Mouse (Mus musculus): ENCODE data around the gene Gli2.

Gene Gli2

DNA sequence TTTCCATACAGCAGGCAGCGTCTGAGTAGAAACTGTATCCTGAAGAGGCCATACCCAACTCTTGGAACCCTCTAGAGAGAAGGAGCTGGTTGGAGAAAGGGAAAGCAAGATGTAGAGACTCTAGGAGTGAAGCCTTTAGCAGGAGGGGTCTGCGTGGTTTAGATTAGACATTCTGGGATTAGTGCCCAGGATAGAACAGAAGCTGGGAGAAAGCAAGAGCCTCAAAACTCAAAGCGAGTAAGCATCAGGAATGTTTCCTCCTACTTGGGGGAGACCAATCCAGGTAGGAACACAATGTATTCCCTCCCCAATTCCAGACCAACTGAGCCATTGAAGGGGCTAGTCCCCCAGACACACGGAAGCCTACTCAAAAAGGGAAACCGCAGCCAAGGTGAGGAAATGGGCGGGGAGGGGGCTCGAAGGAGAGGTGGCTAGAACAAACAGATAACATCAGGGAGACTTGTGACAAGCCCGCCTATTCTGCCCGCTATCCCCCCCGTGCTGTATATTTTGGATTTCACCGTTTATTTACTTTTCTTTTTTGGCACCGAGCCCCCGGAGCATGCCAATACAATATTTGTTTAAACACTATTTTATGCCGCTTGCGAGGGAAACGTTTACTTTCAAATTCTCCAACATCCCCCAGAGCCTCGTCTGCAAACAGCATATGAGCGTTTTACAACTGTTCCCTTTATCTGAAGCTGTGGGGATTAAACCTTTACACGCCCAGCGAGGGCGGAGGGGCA, 2.1 kb downstream of the Gli2 start:
- in situ Hi-C loops (cut with MboI): no loop called here

DNA sequence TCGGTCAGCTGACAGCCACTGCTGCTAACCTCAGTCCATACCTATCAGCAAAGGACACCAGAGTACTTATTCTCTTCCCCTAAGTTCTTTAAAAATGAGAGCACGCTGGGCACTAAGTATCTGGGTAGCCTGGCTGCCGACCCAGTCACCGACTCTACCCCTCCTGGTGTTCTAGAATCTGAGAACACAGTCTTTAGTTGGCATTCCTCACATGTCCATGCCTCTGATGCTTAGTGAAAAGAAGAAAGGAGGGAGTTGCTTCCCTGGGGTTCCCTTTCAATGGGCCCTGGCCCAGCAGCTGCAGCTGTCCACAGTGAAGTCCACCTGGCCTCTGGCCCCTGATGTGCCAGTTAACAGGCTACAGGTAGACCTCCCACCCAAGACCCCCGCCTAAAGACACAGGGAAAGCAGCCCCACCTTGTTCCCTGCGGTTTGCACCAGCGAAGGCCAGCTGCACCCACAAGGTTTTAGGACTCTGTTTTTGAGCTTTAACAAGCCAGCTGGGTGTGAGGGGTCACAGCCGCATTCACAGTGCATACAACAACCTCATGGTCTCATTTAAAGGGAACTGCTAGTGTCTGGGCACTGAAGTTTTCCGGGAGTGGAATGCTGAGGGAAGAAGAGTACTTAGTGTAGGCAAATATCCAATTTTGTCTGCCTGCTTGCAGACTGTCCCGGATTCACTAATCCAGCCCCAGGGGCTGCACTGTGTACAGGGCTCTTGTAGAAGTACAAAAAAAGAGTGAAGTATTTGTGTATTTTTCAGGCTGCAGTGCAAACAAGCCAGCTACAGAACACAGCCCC, 3.4 kb downstream of the Gli2 start:
- in situ Hi-C loops (cut with MboI): no loop called here

DNA sequence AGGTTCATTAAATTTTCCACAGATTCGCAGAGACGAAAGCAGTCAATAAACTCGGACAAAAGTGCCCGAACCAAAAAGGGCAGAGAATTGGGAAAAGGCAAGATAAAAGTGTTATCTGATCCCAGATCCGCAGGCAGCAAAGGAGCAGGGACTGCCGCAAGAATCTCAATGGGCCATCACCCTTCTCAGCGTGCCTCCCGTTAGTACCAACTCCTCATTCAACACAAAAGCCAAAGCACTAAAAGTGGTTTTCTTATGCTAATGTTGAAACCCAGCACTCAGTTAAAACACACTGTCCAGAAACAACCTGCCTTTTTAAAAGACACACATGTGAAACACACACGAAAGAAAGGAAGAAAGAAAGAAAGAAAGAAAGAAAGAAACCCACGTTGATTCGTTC, 4.4 kb downstream of the Gli2 start:
- in situ Hi-C loops (cut with MboI): no loop called here

DNA sequence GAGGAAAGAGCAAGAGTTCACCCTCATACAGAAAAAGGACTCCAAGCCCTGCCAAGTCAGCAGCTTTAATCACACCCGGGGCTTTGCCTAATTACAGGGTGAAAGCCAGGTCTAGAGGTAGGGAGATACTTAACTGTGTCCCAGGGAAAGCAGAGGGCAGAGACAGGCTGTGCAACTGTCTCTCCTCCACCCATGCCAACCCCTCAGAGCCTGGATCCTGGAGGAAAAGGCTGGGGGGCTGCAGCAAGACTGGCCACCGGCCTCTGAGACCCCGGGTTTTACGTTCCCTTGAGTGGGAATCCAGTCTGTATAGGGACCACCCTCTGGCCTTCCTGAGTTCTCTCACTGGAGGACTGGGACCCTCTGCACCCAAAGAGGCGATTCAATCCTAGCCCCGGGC, 4.9 kb downstream of the Gli2 start:
- in situ Hi-C loops (cut with MboI): no loop called here

DNA sequence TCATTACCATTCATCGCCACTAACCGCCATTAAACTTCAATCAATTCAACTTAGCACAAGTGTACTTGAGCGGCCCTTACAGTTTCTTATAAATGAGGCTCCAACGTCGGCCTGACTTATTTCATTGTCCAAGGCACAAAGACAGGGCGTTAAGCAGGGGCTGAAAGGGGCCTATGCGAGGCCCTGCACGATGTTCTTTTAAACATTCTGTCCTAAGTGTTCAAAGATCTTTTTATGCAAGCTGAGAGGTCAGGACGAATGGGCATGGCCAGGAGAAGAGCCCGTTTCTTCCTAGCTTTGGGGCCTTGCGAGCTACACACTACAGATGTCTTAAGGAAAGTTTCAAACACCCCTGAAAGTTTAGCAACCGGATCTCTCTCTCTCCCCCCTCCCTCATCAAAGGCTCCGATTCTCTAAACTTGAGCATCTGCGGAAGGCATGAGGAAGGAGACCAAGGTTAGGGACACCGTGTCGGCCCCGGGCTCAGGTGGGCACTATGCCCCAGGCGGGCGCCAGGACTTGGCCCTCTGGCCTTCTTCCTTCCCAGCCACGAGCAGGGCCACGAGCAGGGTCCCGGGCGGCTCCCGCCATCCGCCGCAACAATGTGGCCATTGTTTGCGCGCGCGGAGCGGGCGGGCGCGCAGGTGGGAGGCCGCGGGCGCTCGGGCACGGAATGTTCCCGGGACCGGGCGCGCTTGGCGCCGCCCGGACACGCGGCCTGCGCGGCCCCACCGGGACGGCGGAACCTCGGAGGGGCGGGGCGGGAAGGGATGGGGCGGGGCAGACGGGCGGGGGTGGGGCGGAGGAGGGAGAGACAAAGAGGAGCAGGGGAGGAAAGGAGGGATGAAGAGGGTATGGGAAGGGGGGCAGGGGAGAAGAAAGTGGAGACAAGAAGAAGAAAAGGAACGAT, 5.7 kb downstream of the Gli2 start:
- in situ Hi-C loops (cut with MboI): no loop called here

DNA sequence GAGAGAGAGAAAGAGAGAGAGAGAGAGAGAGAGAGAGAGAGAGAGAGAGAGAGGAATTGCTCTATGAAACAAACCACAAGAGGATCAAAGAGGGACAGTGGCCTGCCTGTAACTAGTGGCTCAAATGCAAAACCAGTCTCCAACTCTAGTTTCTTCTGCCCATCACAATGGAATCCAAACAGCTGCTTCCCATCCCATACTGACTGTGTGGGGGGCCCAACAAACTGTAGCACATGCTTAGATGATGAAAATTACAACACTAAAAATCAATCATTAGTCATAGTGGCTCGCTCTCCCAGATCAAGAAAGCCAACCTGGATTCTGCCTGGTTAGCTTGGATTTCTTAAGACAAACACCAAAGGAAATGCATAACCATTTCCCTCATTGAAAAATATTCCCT, 15.0 kb downstream of the Gli2 start:
- in situ Hi-C loops (cut with MboI): no loop called here

DNA sequence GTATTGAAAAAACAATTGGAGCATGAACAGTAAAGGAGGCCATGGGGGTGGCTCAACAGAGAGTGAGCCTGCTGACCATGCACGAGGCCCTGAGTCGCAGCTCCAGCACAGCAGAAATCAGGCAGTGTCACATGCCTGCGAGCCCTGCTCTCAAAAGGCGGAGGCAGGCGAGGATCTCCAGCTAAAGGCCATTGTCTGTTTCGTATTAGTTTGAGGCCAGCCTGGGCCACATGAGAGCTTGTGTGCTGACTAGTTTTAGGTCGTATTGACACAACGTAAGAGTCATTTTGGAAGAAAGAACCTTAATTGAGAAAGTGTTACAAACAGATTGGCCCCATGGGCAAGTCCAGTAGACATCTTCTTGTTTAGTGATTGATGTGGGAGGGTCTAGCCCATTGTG, 17.5 kb downstream of the Gli2 start:
- in situ Hi-C loops (cut with MboI): no loop called here

DNA sequence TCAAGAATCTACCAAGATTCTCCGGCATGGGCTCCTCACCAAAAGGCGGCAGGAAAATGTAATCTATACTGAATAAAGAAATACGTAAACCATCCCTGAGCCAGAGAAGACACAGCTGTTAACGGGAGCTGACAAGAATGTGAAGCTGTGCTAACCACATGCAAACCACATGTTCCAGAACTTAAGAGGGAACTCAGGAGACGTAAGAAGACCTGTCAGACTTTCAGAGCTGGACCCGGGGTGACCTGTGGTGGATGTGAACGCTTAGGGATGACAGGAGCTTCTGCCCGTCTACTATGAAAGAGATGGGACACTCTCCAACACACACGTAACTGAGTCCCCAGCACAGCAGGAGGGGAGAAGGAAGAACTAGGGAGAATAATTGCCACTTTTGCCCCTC, 18.1 kb downstream of the Gli2 start:
- in situ Hi-C loops (cut with MboI): no loop called here

DNA sequence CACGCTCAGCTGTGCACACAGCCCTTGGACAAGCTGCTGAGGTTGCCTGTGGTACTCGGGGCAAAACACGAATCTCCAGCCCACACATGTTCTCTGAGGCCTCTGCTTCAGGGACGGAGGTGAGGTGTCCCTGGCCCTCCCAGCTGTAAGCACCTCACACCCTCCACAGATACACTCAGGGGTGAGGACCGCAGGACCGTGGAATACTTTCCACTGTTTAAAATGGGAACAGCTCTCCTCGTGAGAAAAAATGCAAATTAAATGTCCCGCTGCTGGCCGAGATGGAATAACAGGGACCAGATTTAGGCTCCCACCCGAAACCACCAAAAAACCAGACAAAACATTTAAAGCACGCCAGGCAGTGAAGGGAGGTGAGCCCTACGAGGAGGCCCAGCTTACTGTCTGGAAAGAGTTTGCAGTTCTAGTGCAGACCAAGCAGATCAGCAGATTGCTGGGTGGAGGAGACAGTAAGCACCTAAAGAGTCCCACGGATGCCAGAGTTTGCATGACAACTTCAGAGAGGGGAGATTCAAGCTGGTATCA, 19.2 kb downstream of the Gli2 start:
- in situ Hi-C loops (cut with MboI): no loop called here

DNA sequence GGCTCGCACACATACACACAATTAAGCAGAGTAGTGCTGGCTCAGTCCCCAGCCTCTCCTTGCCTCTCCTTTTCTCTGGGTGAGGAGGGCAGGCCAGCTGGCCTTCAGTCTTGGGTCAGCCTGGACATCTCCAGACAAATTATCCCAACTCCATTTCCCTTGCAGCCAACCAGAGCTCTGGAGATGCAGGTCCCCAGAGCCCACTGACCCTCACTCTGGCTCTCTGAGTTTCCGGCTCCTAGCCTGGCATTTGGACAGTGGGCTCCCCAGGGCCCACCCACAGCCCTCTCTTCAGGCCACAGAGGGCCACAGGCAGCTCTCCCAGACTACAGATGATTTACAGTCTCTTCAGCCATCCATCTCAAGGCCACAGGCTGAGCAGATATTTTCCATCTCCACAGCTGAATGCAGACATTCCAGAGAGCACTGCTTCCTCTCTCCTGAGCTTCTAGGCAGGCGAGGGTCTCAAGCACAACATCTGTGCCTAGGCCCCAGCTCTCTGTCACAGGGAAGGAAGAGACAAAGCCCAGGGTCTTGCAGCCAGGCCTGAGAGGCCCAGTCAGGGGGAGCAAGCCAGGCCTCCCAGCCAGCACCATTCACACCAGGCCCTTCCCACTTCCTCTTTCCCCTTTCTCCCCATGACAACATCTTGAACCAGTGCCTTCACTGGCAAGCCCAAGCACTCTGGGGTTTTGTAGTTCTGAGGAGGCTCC, 19.8 kb downstream of the Gli2 start:
- in situ Hi-C loops (cut with MboI): no loop called here

DNA sequence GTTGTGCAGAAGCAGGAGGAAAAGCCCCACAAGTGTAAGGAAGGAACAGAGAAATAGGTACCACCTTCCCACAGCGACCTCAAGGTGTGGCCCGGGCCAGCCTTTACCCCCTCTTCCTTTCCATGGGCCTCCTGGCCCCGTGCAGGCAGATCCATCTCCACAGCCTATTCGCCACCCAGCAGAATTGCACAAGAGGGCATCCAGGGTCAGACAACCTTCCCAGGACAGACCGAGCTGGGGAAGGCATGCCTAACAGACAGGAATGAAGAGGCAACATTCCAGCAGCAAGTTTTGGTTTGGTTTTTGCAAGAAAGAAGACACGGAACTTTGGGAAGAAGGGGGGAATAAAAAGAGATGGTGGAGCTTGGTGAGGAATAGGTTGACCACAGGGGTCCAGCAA, 22.2 kb downstream of the Gli2 start:
- in situ Hi-C loops (cut with MboI): no loop called here

DNA sequence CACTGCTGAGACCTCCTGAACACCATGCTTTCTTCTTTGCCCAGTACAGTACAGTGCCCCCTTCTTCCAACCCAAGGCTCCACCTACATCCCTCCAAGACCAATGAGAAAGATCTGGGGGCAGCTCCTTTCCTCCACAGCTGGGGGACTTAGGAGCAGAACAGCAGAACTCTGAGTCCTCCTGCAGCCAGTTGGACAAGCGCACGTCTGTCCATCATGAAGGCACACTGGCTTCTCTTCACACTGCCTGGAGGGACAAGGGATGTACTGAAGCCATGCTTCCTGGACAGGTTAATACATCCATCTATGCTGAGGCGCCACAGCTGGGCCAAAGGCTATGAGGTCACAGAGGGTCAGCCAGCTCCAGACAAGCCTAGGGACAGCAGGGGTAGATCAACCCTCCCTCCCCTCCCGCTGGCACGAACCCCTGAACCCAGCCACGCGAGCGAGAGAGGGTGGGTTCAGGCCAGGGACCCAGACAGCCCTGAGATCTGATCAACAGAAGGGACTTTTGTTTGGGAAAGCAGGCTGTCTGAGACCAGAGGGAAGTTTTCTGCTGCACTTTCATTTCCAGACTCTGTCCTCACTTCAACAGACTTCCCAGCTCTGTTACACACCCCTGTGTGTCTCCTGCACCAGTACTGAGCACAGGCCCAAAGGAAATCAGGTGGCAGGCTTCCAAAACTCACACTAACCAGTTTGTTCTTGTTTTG, 27.6 kb downstream of the Gli2 start:
- in situ Hi-C loops (cut with MboI): no loop called here

DNA sequence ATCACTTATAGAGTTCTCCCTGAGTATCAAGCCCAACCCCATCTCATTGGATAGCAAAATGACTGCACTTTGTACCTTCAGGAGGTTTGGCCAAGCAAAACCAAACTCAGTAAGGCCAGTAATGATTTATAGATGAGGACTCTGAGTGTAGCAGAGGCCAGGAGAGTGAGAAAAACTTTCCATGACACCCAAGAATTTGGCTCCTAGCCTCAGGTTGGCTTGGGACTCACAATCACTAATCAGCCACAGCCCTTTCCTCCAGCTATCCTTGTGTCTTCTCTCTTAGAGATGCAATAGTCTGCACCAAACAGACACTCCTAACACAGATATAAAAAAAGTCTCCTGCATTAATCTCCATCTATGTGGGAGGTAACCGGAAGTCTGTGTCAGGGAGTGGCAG, 31.1 kb downstream of the Gli2 start:
- in situ Hi-C loops (cut with MboI): no loop called here

DNA sequence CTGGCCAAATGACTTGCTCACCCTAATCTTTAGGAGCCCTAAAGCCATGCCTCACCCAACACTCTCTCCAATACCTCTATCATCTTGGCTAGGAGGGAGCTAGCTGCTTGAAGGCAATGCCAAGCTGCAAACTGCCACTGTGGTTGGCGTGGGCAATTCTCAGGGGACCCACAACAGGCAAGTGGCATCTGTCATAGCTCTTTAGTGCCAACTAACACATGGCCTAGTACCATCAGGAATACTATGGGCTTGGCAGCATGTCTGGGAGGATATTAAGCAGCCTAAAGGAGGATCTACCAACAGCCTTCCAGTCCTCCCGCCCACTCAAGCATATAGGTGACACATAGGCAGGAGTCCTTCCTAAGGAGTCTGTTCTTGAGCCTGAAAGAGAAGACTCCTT, 33.3 kb downstream of the Gli2 start:
- in situ Hi-C loops (cut with MboI): no loop called here

DNA sequence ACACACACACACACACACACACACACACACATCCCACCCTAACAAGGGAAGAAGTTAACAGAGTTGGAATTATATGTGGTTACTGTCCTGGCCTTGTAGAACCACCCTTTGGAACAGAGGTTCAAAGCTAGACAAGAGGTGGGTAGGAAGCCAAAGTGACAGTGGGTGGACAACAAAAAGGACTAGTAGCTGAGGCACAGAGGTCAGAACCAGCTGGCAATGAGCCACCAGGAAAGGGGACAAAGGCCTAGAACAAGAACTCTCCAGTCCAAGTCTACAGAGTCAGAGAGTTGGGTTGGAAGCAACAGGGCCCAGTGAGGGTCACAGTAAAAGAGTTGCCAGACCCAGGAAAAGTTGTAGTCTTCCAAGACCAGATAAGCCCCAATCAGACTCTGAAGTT, 34.4 kb downstream of the Gli2 start:
- in situ Hi-C loops (cut with MboI): no loop called here

DNA sequence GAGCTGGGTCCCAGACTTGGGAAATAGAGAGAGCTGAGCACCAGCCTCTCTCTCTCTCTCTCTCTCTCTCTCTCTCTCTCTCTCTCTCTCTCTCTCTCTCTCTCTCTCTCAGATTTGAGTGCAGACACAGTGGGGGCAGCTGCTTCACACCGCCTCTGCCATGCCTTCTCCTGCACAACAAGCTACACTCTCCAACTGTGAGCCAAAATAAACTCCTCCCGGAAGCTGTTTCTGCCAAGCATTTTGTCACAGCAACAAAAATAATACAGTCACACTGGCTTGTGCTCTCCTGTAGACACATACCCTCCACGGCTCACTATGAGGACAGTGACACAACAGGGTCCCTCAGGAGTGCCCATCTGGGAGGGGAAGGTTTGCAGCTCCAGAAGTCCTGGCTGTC, 36.6 kb downstream of the Gli2 start:
- in situ Hi-C loops (cut with MboI): no loop called here

DNA sequence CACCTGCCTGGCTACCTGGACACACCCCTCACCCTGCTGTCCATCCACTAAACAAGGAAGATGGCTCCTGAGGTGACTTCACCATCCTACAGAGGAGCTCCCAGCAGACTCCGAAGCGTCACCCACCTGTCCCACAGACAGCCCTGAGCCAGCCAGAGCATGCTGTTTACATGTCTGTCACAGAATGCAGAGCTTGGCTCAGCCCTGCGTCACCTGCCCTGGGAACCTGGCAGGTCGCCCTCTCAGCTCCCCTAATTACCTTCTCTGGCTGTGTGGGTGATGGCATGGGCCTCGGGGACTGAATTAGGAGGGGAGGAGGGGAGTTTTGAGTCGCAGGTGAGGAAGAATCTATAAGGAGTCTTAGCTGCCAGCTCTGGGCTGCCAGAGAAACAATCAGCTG, 38.3 kb downstream of the Gli2 start:
- in situ Hi-C loops (cut with MboI): no loop called here

DNA sequence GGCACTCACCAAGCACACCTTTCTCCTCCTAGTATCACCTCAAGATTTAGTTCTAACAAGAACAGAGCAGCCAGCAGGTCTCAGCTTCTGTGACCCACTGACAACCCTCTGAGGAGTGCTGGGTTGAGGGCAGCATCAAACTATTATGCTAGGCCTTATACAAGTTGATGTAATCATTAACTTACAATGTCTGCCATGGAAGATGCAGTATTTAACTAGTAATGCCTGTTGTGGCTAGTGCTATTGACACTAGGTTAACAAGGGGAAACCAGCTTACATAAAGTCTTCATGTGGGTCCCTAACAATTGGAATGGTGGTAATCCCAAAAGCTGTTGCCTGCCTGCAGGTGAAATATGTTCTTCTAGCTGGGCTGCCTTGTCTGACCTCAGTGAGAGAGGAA, 44.5 kb downstream of the Gli2 start:
- in situ Hi-C loops (cut with MboI): no loop called here

DNA sequence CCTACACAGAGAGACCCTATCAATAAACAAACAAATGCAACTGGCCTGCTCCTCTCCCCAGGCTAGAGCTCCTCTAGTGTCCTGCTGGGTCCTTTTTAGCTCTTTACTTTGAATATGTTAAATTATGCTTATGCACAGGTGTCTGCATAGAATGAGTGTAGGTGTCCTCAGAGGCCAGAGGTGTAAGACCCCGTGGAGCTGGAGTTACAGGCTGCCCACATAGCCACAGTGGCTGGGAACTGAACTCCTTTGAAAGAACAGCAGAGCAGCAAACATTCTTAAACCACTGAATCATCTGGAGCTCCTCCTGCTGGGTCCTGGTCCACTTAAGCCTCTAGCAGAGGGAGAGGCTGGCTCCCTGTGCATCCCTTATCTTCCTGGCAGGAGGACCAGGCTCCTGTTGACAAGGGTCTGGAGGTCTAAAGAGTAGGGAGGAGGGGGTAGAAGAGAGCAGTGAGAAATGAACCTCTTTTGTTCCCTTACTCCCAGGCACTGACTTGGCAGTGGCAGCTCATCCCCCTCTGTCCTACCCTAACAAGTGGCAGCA, 49.5 kb downstream of the Gli2 start:
- in situ Hi-C loops (cut with MboI): no loop called here

DNA sequence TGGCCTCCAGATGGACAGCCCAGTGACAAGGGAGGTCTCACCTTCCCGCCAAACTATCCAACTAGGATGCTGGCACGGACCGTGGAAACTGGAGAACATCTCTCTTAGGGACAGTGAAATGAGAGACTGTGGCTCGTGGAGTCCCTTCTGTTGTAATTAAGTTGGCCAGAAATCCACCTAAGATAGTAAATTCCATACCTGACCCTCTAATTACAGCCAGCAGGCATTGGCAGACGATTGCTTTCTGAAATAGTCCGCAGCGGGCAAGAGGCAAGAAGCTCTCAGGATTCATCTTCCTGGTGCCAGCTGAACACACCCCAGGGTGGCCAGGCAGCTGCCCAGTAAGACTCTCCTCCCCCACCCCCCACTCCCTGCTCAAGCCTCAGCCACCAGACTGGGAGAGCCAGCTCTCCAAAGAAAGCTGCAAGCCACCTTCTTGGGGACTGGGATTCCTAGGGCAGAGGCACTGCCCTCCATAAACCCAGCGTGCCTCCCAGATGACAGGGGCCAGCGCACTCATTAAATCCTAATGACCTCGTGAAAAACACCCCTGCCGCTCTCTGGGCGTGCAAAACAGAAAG, 51.9 kb downstream of the Gli2 start:
- in situ Hi-C loops (cut with MboI): no loop called here

Data from mature B cell (primary cell).